Mouse (Mus musculus) adrenal gland, postnatal 14 days (tissue): ENCODE results near the gene Snrnp35. TPM values are rescaled to one million over a fixed set of nuclear protein-coding genes. Genes with fewer than 3 reads are reported as not detected.
A peak's percentile ranks its signal among the peaks of the same experiment; 100 is the strongest.

Experiments
- DNase-seq: peaks from one replicate; pipeline ENCODE4 v3.0.0; 2021; ENCODE audit warnings: mixed read lengths
- total RNA-seq: library from RNA; stranded (reverse); gene quantifications from 2 replicates; pipeline ENCODE4 v1.2.3, GENCODE M21; 2021

The Snrnp35 gene
- total RNA-seq, 1 experiment from 2014 or later, result 13.4 TPM

DNA sequence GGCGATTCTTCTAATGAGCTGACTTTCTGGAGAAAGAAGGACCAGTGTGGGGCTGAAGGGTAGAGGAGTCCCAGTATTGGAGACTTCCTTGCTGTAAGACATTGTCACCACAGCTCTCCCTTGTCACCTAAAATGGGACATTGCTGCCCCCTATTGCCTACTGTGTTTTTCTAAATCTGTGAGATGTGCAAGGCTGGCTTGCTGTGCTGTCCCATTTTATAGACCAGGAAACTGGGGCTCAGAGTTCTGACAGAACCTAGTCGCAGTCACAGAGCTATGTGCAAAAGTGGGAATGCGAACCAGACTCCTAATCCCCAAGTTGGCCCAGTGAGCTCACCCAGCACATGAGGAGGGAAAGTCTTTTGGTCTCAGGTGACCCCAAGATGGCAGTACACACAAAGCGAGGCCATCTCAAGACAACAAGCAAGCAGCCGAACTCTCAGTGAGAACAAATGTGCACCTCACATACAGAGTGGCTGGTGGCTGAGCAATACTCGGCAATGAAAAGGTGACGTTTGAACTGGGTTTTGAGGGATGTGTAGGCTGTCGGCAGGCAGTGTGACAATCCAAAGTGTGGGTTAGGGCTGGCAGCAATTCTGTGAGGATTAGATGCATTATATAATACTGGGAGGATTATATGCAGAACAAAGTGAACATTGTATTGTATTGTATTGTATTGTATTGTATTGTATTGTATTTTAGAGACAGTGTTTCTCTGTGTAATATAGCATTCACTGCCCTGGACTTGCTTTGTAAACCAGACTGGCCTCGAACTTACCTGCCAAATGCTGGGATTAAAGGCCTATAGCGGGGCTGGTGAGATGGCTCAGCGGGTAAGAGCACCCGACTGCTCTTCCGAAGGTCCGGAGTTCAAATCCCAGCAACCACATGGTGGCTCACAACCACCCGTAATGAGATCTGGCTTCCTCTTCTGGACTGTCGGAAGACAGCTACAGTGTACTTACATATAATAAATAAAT is 56.2 kb downstream of the Snrnp35 start:
- peak; percentile 71 for DNase-seq

GRCm38 (mm10) chr5:124539905-124540304 is 57.0 kb downstream of the Snrnp35 start:
- DNase-seq, result no peak

GRCm38 (mm10) chr5:124540383-124540786 is 57.5 kb downstream of the Snrnp35 start, which contains the start of gene Tmed2:
Gene Tmed2 (plus strand): TSS chr5:124540695.
- DNase-seq, result peak; percentile 97

Other genes starting within 250 kb of the Snrnp35 start
- gene Pitpnm2, start 233.4 kb upstream of the Snrnp35 start, total RNA-seq, result 48.8 and 51.8 TPM in 2 replicates
- gene Mphosph9, start 155.2 kb upstream of the Snrnp35 start, total RNA-seq, result 6.6 and 7.7 TPM in 2 replicates
- gene 2810006K23Rik, start 155.0 kb upstream of the Snrnp35 start, total RNA-seq, result 12.9 and 13.7 TPM in 2 replicates
- gene Cdk2ap1, start 120.1 kb upstream of the Snrnp35 start, total RNA-seq, result 143 and 159 TPM in 2 replicates
- 90.7 and 103 TPM in 2 replicates for gene Sbno1, start 57.1 kb upstream of the Snrnp35 start, total RNA-seq
- gene Kmt5a, start 43.2 kb upstream of the Snrnp35 start, total RNA-seq, result 146 and 162 TPM in 2 replicates
- gene Rilpl2, start 4.8 kb upstream of the Snrnp35 start, total RNA-seq, result 21.2 and 23.9 TPM in 2 replicates
- gene Rilpl1, start 48.3 kb downstream of the Snrnp35 start, total RNA-seq, result 15.8 and 18.1 TPM in 2 replicates
- 200 and 212 TPM in 2 replicates for gene Tmed2, start 57.6 kb downstream of the Snrnp35 start, total RNA-seq
- gene Ddx55, start 69.7 kb downstream of the Snrnp35 start, total RNA-seq, result 12.0 and 16.3 TPM in 2 replicates
- gene Eif2b1, start 96.0 kb downstream of the Snrnp35 start, total RNA-seq, result 42.9 and 51.2 TPM in 2 replicates
- 35.6 and 35.7 TPM in 2 replicates for gene Gtf2h3, start 96.0 kb downstream of the Snrnp35 start, total RNA-seq
- gene Atp6v0a2, start 145.4 kb downstream of the Snrnp35 start, total RNA-seq, result 55.2 and 60.1 TPM in 2 replicates
- gene Dnah10, start 242.0 kb downstream of the Snrnp35 start, total RNA-seq, result 0.78 and 0.94 TPM in 2 replicates